In the genomic region with DNA sequence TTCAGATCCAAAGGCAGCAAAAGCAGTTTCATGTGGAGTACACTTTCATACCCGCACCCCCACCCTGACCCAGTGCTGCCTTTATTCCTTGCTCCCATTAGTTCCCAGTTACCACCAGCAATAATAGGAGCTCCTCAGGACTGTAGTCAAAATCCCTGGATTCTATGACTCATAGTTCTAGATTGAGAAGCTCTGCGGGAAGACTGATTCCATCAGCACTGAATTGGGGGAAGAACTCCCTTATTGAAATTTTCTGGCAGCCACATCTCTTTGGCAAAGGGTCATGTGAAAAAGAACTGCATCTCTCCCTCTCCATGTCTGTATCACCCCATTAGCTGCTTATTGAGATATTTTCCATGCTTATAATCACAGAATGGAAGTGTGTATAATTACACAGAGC, we compare ENCODE assay signal across 25 mouse cellular contexts.
DNase-seq lines count a peak whose midpoint lies in the region; ATAC-seq and TF ChIP-seq lines count a peak whose summit lies in the region.
"Had no signal": no experiment of that assay in that cellular context is flagged by ENCODE, and none has a peak within 500 bp of the region (broad histone marks: within the 10 kb centered on the region; RNA-seq: fewer than 3 reads in every experiment).

No protein-coding gene starts in this region.

- 67% methylated on average over 2 of the region's 2 CpGs for WGBS in hindbrain, postnatal 0 days
- WGBS in hindbrain, embryonic 13.5 days = 86% methylated on average over 2 of the region's 2 CpGs
- WGBS in lung, embryonic 14.5 days = 66% methylated on average over 2 of the region's 2 CpGs
- 76% methylated on average over 2 of the region's 2 CpGs for WGBS in lung, adult 2 months
- WGBS in forebrain, embryonic 12.5 days = 79% methylated on average over 2 of the region's 2 CpGs

- H3K4me2 ChIP-seq in hindbrain, postnatal 0 days (ENCODE audit: low read depth, low read length) = no peak overlapping the region
- no peak overlapping the region for H3K4me2 ChIP-seq in hindbrain, embryonic 13.5 days
- no peak overlapping the region for H3K4me2 ChIP-seq in lung, embryonic 14.5 days
- H3K4me2 ChIP-seq in forebrain, embryonic 12.5 days = no peak overlapping the region
- H3K4me2 ChIP-seq: embryonic facial prominence, embryonic 13.5 days; embryonic facial prominence, embryonic 15.5 days; forebrain, embryonic 13.5 days; forebrain, embryonic 15.5 days had no signal

- no peak overlapping the region for H3K27ac ChIP-seq in hindbrain, postnatal 0 days
- no peak overlapping the region for H3K27ac ChIP-seq in hindbrain, embryonic 13.5 days
- H3K27ac ChIP-seq in lung, embryonic 14.5 days (ENCODE audit: low read depth) = no peak overlapping the region
- no peak overlapping the region for H3K27ac ChIP-seq in forebrain, embryonic 12.5 days
- H3K27ac ChIP-seq: embryonic facial prominence, embryonic 13.5 days; embryonic facial prominence, embryonic 15.5 days; forebrain, embryonic 10.5 days; forebrain, embryonic 13.5 days; forebrain, embryonic 15.5 days had no signal

- no peaks in the 10 kb centered on the region for H3K9me3 ChIP-seq in hindbrain, postnatal 0 days (ENCODE audit: low read length)
- no peaks in the 10 kb centered on the region for H3K9me3 ChIP-seq in hindbrain, embryonic 13.5 days
- no peaks in the 10 kb centered on the region for H3K9me3 ChIP-seq in lung, embryonic 14.5 days (ENCODE audit: low read depth, low read length)
- no peaks in the 10 kb centered on the region for H3K9me3 ChIP-seq in forebrain, embryonic 12.5 days
- H3K9me3 ChIP-seq: embryonic facial prominence, embryonic 13.5 days; embryonic facial prominence, embryonic 15.5 days; forebrain, embryonic 10.5 days; forebrain, embryonic 13.5 days; forebrain, embryonic 15.5 days; G1E had no signal

- no peaks in the 10 kb centered on the region for H3K4me1 ChIP-seq in hindbrain, postnatal 0 days (ENCODE audit: insufficient read depth, low read length)
- H3K4me1 ChIP-seq in hindbrain, embryonic 13.5 days (replicated peaks) = no peaks in the 10 kb centered on the region
- no peaks in the 10 kb centered on the region for H3K4me1 ChIP-seq in lung, embryonic 14.5 days (ENCODE audit: insufficient read depth)
- H3K4me1 ChIP-seq in lung, adult 2 months (ENCODE audit: control insufficient read depth, insufficient read depth, low read length) = no peaks in the 10 kb centered on the region
- no peaks in the 10 kb centered on the region; the same call in 1 of the 2 replicates for H3K4me1 ChIP-seq in forebrain, embryonic 12.5 days
- H3K4me1 ChIP-seq: embryonic facial prominence, embryonic 13.5 days; embryonic facial prominence, embryonic 15.5 days; forebrain, embryonic 13.5 days; forebrain, embryonic 15.5 days had no signal

- H3K9ac ChIP-seq in hindbrain, postnatal 0 days (replicated peaks; ENCODE audit: low read length) = no peak overlapping the region
- no peak overlapping the region for H3K9ac ChIP-seq in hindbrain, embryonic 13.5 days
- H3K9ac ChIP-seq in lung, embryonic 14.5 days = no peak overlapping the region
- no peak overlapping the region for H3K9ac ChIP-seq in forebrain, embryonic 12.5 days
- H3K9ac ChIP-seq: embryonic facial prominence, embryonic 13.5 days; embryonic facial prominence, embryonic 15.5 days; forebrain, embryonic 13.5 days; forebrain, embryonic 15.5 days; forebrain, postnatal 0 days had no signal

- H3K4me3 ChIP-seq in hindbrain, postnatal 0 days (ENCODE audit: low read length) = no peak overlapping the region
- no peak overlapping the region for H3K4me3 ChIP-seq in hindbrain, embryonic 13.5 days
- H3K4me3 ChIP-seq in lung, embryonic 14.5 days (ENCODE audit: low read depth, low read length) = no peak overlapping the region
- no peak overlapping the region for H3K4me3 ChIP-seq in lung, adult 2 months (replicated peaks; ENCODE audit: extremely low read depth, low read depth, low read length)
- H3K4me3 ChIP-seq in forebrain, embryonic 12.5 days (replicated peaks) = no peak overlapping the region
- H3K4me3 ChIP-seq: embryonic facial prominence, embryonic 13.5 days; embryonic facial prominence, embryonic 15.5 days; erythroblast, embryonic 14.5 days; forebrain, embryonic 10.5 days; forebrain, embryonic 13.5 days; forebrain, embryonic 15.5 days had no signal

- DNase-seq in cerebellum, adult 9-10 months = peak; percentile 16
- no peak for DNase-seq in cerebellum, adult 11 months
- DNase-seq in hindbrain, postnatal 0 days (ENCODE audit: low spot score) = peak; percentile 8
- peak; percentile 40 for DNase-seq in lung, embryonic 14.5 days
- no peak for DNase-seq in lung, adult 2 months
- DNase-seq in Muller cell, postnatal 12 days (ENCODE audit: inconsistent ontology term) = peak; percentile 65
- DNase-seq: adrenal gland, adult 2 months; adrenal gland, postnatal 10 days; adrenal gland, postnatal 36 days; B cell, adult 2 months; cerebellum, adult 11-12 months; cerebellum, adult 9-11 months; embryo, embryonic 11 days; forebrain, postnatal 0 days had no signal

- no peaks in the 10 kb centered on the region for H3K27me3 ChIP-seq in hindbrain, postnatal 0 days (ENCODE audit: insufficient read depth, low read length)
- no peaks in the 10 kb centered on the region for H3K27me3 ChIP-seq in hindbrain, embryonic 13.5 days
- no peaks in the 10 kb centered on the region for H3K27me3 ChIP-seq in lung, embryonic 14.5 days (ENCODE audit: insufficient read depth, low read length)
- no peaks in the 10 kb centered on the region for H3K27me3 ChIP-seq in forebrain, embryonic 12.5 days
- H3K27me3 ChIP-seq: CH12.LX; embryonic facial prominence, embryonic 13.5 days; embryonic facial prominence, embryonic 15.5 days; forebrain, embryonic 13.5 days; forebrain, embryonic 15.5 days had no signal

- no peak for ATAC-seq in hindbrain, postnatal 0 days
- ATAC-seq in hindbrain, embryonic 13.5 days (ENCODE audit: low FRiP score) = no peak
- no peak for ATAC-seq in lung, embryonic 14.5 days (ENCODE audit: insufficient read depth)
- no peak for ATAC-seq in forebrain, embryonic 12.5 days (ENCODE audit: low FRiP score)
- ATAC-seq: CD4-positive, CD25-positive, alpha-beta regulatory T cell, adult 4 months; forebrain, embryonic 13.5 days; forebrain, embryonic 15.5 days; forebrain, postnatal 0 days had no signal

- TF ChIP-seq CTCF in hindbrain, postnatal 0 days (IDR thresholded peaks at IDR 0.05; ENCODE audit: low read depth) = no peak
- TF ChIP-seq CTCF in lung, embryonic 14.5 days (IDR thresholded peaks at IDR 0.05; ENCODE audit: low read depth) = no peak
- no peak for TF ChIP-seq CTCF in lung, adult 2 months (IDR thresholded peaks at IDR 0.05; ENCODE audit: insufficient read depth, low read length)

- TF ChIP-seq POLR2A in lung, adult 2 months (IDR thresholded peaks at IDR 0.05; ENCODE audit: borderline replicate concordance, extremely low read depth, low read depth, low read length) = no peak

- no peaks in the 10 kb centered on the region for H3K36me3 ChIP-seq in hindbrain, postnatal 0 days (ENCODE audit: insufficient read depth, low read length)
- no peaks in the 10 kb centered on the region for H3K36me3 ChIP-seq in hindbrain, embryonic 13.5 days
- no peaks in the 10 kb centered on the region for H3K36me3 ChIP-seq in lung, embryonic 14.5 days (ENCODE audit: insufficient read depth)
- no peaks in the 10 kb centered on the region for H3K36me3 ChIP-seq in forebrain, embryonic 12.5 days (replicated peaks)
- H3K36me3 ChIP-seq: embryonic facial prominence, embryonic 13.5 days; embryonic facial prominence, embryonic 15.5 days; forebrain, embryonic 10.5 days; forebrain, embryonic 15.5 days; G1E had no signal

Comparison
In these comparisons a context has a peak if more than half of its experiments do, and no peak if none do; other contexts are left out.
1. DNase-seq: peak in cerebellum, adult 9-10 months (single experiment), hindbrain, postnatal 0 days (single experiment), lung, embryonic 14.5 days (single experiment) and Muller cell, postnatal 12 days (single experiment); none in cerebellum, adult 11 months (single experiment) and lung, adult 2 months (single experiment).